Mouse (Mus musculus) embryonic fibroblast, embryonic 13.5 days (primary cell): Measurements from ENCODE around the gene Sfpq. TPM values are rescaled to one million over a fixed set of nuclear protein-coding genes. Genes with fewer than 3 reads are reported as not detected.
"Not testable (repeated sequence)": the region's sequence is repeated elsewhere in the genome, so short reads cannot be mapped to it uniquely, and the experiment has no call there.

ENCODE experiments used
- H3K27ac ChIP-seq: 2 replicates; pipeline ENCODE4 v1.5.1; 2012; ENCODE audit warnings: low read length, control low read depth, inconsistent platforms; ENCODE audit not compliant: insufficient read depth
- H3K4me1 ChIP-seq: 2 replicates; pipeline ENCODE4 v1.6.1; 2011; ENCODE audit warnings: low read length; ENCODE audit not compliant: control insufficient read depth, insufficient read depth
- H3K4me3 ChIP-seq: 2 replicates; pipeline ENCODE4 v1.5.1; 2011; ENCODE audit warnings: mild to moderate bottlenecking, control low read depth, low read length; ENCODE audit not compliant: insufficient read depth
- CTCF ChIP-seq: IDR thresholded peaks from 2 replicates; pipeline ENCODE4 v1.5.1; 2011; ENCODE audit warnings: mild to moderate bottlenecking, control low read depth, low read length, moderate library complexity, borderline replicate concordance; ENCODE audit not compliant: insufficient read depth
- POLR2A ChIP-seq: IDR thresholded peaks from 2 replicates; pipeline ENCODE4 v1.6.1; 2011; ENCODE audit warnings: low read depth, mild to moderate bottlenecking, control low read depth, low read length, moderate library complexity
- polyA plus RNA-seq: library from polyadenylated mRNA; stranded (reverse); fragments of >200 nt; gene quantifications from 2 replicates; pipeline ENCODE4 v1.2.4, GENCODE M21; 2011; ENCODE audit warnings: low read depth; ENCODE audit not compliant: missing spikeins, insufficient read length

Gene Sfpq
- polyA plus RNA-seq, 1 experiment: 376 TPM

DNA sequence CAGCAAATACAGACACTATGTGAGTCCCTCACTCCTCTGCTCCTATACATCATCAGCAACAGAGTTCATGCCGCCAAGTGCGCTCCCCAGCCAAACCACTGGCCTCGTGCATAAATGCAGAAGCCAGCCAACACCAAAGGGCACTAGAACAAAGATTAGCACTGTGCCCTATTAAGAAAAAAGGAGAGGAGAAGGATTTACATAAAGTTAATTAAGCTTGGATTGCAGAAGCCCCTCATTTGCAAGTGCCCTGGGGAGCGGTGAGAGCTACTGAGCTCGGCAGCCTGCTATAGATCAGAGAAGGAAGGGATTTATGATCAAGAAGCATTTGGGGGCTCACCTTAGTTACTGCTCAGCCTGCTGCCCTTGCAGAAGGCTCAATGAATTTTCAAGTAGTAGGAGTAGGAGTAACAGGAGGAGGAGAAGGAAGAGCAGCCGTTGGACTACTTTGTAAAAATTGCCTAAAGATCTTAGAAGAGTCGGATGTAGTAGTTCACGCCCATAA, 20.5 kb upstream of the Sfpq start:
- TF ChIP-seq CTCF (no peak), POLR2A (no peak)
- no peaks in the 10 kb centered on the region for H3K4me1 ChIP-seq
- H3K27ac ChIP-seq: no peak overlapping the region
- no peak overlapping the region for H3K4me3 ChIP-seq

DNA sequence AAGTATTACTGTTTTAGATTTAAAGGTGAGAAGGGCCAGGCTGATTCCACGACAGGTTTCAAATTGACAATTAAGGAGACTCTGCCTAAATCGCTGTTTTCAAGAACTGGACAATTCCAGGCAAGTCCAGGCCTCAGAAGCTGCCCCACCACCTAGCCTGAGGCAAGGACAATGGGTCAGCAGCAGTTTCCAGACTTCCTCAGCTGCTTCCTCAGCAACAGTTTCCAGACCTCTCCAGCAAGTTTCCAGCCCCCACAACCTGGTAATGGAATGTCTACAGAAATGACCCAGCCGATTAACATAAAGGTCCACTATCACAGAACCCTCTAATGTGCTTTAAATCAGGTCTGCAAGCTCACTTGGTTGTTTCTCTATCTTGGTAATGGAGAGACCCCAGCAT, 16.7 kb upstream of the Sfpq start:
- no peak overlapping the region for H3K27ac ChIP-seq
- TF ChIP-seq POLR2A (no peak), CTCF (no peak)
- no peak overlapping the region for H3K4me3 ChIP-seq
- H3K4me1 ChIP-seq: no peaks in the 10 kb centered on the region

DNA sequence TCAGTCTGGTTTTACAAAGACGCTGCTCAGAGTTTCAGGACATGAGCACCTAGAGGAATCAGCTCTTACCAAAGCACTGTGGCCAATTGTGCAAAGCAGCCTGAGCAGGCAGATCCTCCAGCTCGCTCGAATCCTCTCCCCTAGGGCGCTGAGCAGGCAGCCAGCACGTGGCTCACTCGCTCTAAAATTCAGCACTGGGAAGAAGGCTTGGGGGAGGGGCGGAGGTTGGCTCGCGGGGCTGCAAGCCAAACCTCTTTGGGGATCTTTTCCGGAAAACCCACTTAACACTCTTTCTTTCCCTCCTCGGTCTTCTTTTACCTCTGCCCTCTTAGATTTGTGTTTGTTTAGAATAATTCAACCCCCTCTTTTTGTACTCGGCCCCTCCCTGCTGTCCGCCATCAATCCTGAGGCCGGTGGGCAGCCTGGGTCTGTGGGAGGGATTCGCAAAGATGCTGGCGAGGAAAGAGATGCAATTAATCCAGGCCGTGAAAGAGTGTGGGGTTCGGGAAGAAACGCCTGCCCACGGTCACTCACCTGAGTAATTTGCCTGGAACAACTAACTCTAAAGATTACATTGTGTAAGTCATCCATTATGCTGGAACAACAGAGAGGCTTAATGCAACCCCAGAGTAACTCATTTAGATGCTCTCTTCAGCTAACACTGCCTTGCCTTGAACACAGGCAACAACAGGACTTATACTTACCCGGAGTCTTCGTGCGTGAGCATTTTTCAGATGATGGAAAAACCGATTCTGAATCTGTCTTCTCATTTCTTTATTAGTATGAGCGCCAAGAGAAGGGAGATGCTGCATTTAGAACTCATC, 15.8 kb upstream of the Sfpq start:
- 0 out of 2 replicates have a peak overlapping the region, but pooled peaks have one; percentile 3 for H3K4me3 ChIP-seq
- TF ChIP-seq POLR2A (no peak), CTCF (no peak)
- no peaks in the 10 kb centered on the region for H3K4me1 ChIP-seq
- no peak overlapping the region for H3K27ac ChIP-seq

DNA sequence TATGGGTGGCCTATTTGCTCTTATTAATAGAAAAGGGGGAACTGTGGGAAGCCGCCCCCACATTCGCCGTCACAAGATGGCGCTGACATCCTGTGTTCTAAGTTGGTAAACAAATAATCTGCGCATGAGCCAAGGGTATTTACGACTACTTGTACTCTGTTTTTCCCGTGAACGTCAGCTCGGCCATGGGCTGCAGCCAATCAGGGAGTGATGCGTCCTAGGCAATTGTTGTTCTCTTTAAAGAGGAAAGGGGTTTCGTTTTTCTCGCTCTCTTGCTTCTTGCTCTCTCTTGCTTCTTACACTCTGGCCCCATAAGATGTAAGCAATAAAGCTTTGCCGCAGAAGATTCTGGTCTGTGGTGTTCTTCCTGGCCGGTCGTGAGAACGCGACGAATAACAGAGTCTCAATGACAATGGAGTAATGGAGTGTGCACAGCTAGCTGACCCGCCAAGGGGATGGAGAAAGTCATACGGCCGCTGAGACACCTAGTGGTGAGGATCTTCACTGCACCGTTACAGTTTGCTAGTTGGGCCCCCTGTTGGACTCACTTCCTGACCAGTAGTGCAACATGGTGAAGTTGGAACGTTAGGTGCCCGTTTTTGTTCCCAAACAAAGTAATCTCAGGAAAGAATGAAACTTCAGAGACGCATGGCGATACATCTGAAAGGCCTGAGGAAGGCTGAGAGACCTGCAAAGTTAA, 5.7 kb upstream of the Sfpq start:
- H3K27ac ChIP-seq, H3K4me1 ChIP-seq, H3K4me3 ChIP-seq: not testable (repeated sequence)
- peak; percentile 76; the same call in 1 of the 2 replicates for TF ChIP-seq CTCF

DNA sequence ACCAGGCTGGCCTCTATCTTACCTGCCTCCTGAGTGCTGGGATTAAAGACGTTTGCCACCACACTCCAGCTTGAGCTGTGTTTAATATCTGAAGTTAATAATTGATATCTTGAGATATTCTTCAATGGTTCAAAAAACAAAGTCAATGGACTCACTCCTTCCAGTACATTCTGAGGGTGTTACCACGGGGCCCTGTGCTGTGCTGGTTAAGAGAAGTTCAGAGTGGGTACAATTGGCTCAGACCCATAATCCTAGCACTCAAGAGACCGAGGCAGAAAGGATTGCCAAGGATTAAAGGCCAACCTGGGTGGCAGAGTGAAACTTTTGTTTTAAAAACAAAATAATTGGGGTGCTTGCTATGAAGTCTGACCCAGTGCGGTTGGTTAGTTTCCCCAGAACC, 4.8 kb upstream of the Sfpq start:
- H3K4me3 ChIP-seq: no peak overlapping the region

DNA sequence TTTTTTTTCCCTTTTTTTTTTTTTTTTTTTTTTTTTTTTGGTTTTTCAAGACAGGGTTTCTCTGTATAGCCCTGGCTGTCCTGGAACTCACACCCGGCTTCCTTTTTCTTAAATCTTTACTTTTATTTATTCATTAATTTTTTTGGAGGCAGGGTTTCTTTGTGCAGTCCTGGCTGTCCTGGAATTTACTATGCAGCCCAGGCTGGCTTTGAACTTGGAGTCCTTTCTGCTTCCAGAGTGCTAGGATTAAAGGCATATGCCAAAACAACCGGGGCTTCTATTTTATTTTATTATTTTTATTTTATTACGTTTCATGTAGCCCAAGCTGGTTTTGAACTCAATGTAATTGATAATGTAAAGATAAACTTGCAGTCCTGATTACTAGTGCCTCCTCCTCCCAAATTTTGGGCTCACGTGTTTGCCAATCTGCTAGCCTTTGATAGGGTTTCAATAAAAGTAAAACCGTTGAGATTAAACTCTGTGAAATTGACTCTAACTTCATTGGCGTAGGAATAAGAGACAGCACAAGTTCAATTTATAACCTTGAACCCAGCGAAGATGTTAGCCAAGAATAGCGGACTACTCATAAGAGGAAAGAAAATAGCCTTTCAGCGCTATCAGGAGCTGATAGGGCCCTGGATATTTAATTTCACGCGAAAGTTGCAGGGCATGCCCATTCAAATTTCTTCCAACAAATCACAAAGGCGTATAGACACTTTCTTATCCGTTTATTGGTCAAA, 543 bp upstream of the Sfpq start:
- H3K27ac ChIP-seq: no peak overlapping the region
- H3K4me1 ChIP-seq: peaks cover 3% of the 10 kb centered on the region
- peak overlapping the region; percentile 28 for H3K4me3 ChIP-seq
- TF ChIP-seq CTCF (no peak), POLR2A (no peak)

More for the DNA sequence above, 4.8 kb upstream of the Sfpq start:
- TF ChIP-seq POLR2A (no peak), CTCF (no peak)
- Histone ChIP-seq H3K27ac (no peak overlapping the region), H3K4me1 (no peaks in the 10 kb centered on the region)

- Histone ChIP-seq H3K4me1 (peaks cover 6% of the 10 kb centered on the region), H3K4me3 (peak overlapping the region; percentile 99), H3K27ac (peak overlapping the region; percentile 76)
- 0 out of 2 replicates have a peak, but pooled peaks have one; percentile 34 for TF ChIP-seq POLR2A
- no peak for TF ChIP-seq CTCF
These were observed 984 bp downstream of the Sfpq start for GRCm38 (mm10) chr4:127021989-127022626.

- H3K27ac ChIP-seq: no peak overlapping the region
- peaks cover 6% of the 10 kb centered on the region for H3K4me1 ChIP-seq
- no peak for TF ChIP-seq CTCF
- no peak for TF ChIP-seq POLR2A
- peak overlapping the region; percentile 99 for H3K4me3 ChIP-seq
These were observed 2.1 kb downstream of the Sfpq start for GRCm38 (mm10) chr4:127023201-127023600.

- peak overlapping the region; percentile 99 for H3K4me3 ChIP-seq
- peaks cover 6% of the 10 kb centered on the region for H3K4me1 ChIP-seq
- no peak overlapping the region for H3K27ac ChIP-seq
- TF ChIP-seq CTCF (no peak), POLR2A (no peak)
These were observed 3.1 kb downstream of the Sfpq start for GRCm38 (mm10) chr4:127024240-127024639.
